Mouse (Mus musculus) hindbrain, embryonic 12.5 days (tissue): ENCODE data around the gene Grn. TPM values are rescaled to one million over a fixed set of nuclear protein-coding genes. Genes with fewer than 3 reads are reported as not detected.
"Not testable (repeated sequence)": the region's sequence is repeated elsewhere in the genome, so short reads cannot be mapped to it uniquely, and the experiment has no call there.

Source experiments
- ATAC-seq: fragments of 200-750 bp; cut with Nextera tagmentation; 2 replicates; pipeline ENCODE4 v1.8.0; 2017; ENCODE audit warnings: moderate TSS enrichment; ENCODE audit not compliant: low FRiP score
- H3K27ac ChIP-seq: fragments of 300-500 bp; sonication (generic); 2 replicates; pipeline ENCODE4 v1.5.1; 2016; ENCODE audit warnings: mild to moderate bottlenecking
- H3K27me3 ChIP-seq: fragments of 300-500 bp; sonication (generic); 2 replicates; pipeline ENCODE4 v1.6.1; 2016; ENCODE audit warnings: mild to moderate bottlenecking
- H3K36me3 ChIP-seq: fragments of 300-500 bp; sonication (generic); 2 replicates; pipeline ENCODE4 v1.6.1; 2016; ENCODE audit warnings: mild to moderate bottlenecking
- H3K4me1 ChIP-seq: fragments of 300-500 bp; sonication (generic); 2 replicates; pipeline ENCODE4 v1.6.1; 2016
- H3K4me2 ChIP-seq: fragments of 300-500 bp; sonication (generic); replicated peaks from 2 replicates; pipeline ENCODE4 v1.6.1; 2016; ENCODE audit warnings: mild to moderate bottlenecking
- H3K4me3 ChIP-seq: fragments of 300-500 bp; sonication (generic); 2 replicates; pipeline ENCODE4 v1.5.1; 2016; ENCODE audit warnings: mild to moderate bottlenecking
- H3K9ac ChIP-seq: fragments of 300-500 bp; sonication (generic); 2 replicates; pipeline ENCODE4 v1.6.1; 2016; ENCODE audit warnings: mild to moderate bottlenecking, moderate library complexity
- H3K9me3 ChIP-seq: fragments of 300-500 bp; sonication (generic); replicated peaks from 2 replicates; pipeline ENCODE4 v1.6.1; 2016; ENCODE audit warnings: mild to moderate bottlenecking
- WGBS: fragments of 180-500 bp; shearing (Covaris S2); methylation state at CpG from one replicate; pipeline ENCODE4 v1.1.7; 2016; 5-methylcytosine and 5-hydroxymethylcytosine counted together
- polyA plus RNA-seq: library from polyadenylated mRNA; unstranded; fragments of >200 nt; fragmentation: Nextera tagmentation; extraction: Ambion mirVana; gene quantifications from 2 replicates; pipeline ENCODE4 v1.2.1, GENCODE M21; 2016

The Grn gene
- polyA plus RNA-seq, 1 experiment from 2014 or later, result 101 TPM

GRCm38 (mm10) chr11:102405544-102406285 is 24.4 kb upstream of the Grn start:
- Histone ChIP-seq H3K4me3 (peak overlapping the region; percentile 58; the same call in 1 of the 2 replicates), H3K36me3 (peaks cover 35% of the 10 kb centered on the region), H3K27ac (no peak overlapping the region), H3K27me3 (peaks cover 7% of the 10 kb centered on the region), H3K4me1 (peaks cover 48% of the 10 kb centered on the region), H3K4me2 (peak overlapping the region; percentile 69), H3K9ac (0 out of 2 replicates have a peak overlapping the region, but pooled peaks have one; percentile 24), H3K9me3 (no peaks in the 10 kb centered on the region)
- no peak for ATAC-seq
- WGBS, result 85% methylated on average over 11 of the region's 11 CpGs

- peaks cover 3% of the 10 kb centered on the region; the same call in 1 of the 2 replicates for H3K27me3 ChIP-seq
- peaks cover 47% of the 10 kb centered on the region for H3K4me1 ChIP-seq
- peak overlapping the region; percentile 58 for H3K4me3 ChIP-seq
- H3K36me3 ChIP-seq, result peaks cover 28% of the 10 kb centered on the region
- H3K27ac ChIP-seq, result peak overlapping the region; percentile 88; the same call in 1 of the 2 replicates
- no peak for ATAC-seq
- 8% methylated on average over 3 of the region's 3 CpGs for WGBS
- H3K9ac ChIP-seq, result peak overlapping the region; percentile 77
- H3K4me2 ChIP-seq, result peak overlapping the region; percentile 69
- H3K9me3 ChIP-seq, result no peaks in the 10 kb centered on the region
Measured at GRCm38 (mm10) chr11:102406401-102406800, 23.7 kb upstream of the Grn start.

GRCm38 (mm10) chr11:102406900-102407833 is 22.9 kb upstream of the Grn start:
- peak; percentile 59 for ATAC-seq
- Histone ChIP-seq H3K9ac (peak overlapping the region; percentile 77), H3K4me1 (peaks cover 39% of the 10 kb centered on the region), H3K27me3 (no peaks in the 10 kb centered on the region), H3K27ac (peak overlapping the region; percentile 88), H3K9me3 (no peaks in the 10 kb centered on the region), H3K4me2 (peak overlapping the region; percentile 69), H3K36me3 (peaks cover 21% of the 10 kb centered on the region), H3K4me3 (peak overlapping the region; percentile 58)
- under 1% methylated on average over 83 of the region's 85 CpGs for WGBS

- 1% methylated on average over 19 of the region's 19 CpGs for WGBS
- Histone ChIP-seq H3K9ac (peak within 1 kb of the TSS; percentile 77), H3K4me2 (peak within 1 kb of the TSS; percentile 69), H3K9me3 (no peaks in the 10 kb centered on the region), H3K27me3 (no peaks in the 10 kb centered on the region), H3K36me3 (peaks cover 14% of the 10 kb centered on the region), H3K4me1 (peaks cover 35% of the 10 kb centered on the region), H3K27ac (peak within 1 kb of the TSS; percentile 88), H3K4me3 (peak within 1 kb of the TSS; percentile 58)
- no peak for ATAC-seq
Measured at GRCm38 (mm10) chr11:102407834-102408215, 22.3 kb upstream of the Grn start, which contains the start of gene Slc25a39. TSS of gene Slc25a39 (minus strand) at chr11:102407946.

- WGBS, result under 1% methylated on average over 32 of the region's 32 CpGs
- H3K36me3 ChIP-seq, result peaks cover 8% of the 10 kb centered on the region; the same call in 1 of the 2 replicates
- peak; percentile 87 for ATAC-seq
- H3K4me1 ChIP-seq, result peaks cover 35% of the 10 kb centered on the region
- no peaks in the 10 kb centered on the region for H3K9me3 ChIP-seq
- peak overlapping the region; percentile 77; the same call in 1 of the 2 replicates for H3K9ac ChIP-seq
- H3K27me3 ChIP-seq, result 0 out of 2 replicates have a peak, but pooled peaks cover 5% of the 10 kb centered on the region
- H3K27ac ChIP-seq, result peak overlapping the region; percentile 88
- H3K4me3 ChIP-seq, result peak overlapping the region; percentile 58
- H3K4me2 ChIP-seq, result peak overlapping the region; percentile 69
Measured at GRCm38 (mm10) chr11:102408344-102408876, 21.7 kb upstream of the Grn start.

- 45% methylated on average over 15 of the region's 15 CpGs for WGBS
- peaks cover 35% of the 10 kb centered on the region for H3K4me1 ChIP-seq
Measured at GRCm38 (mm10) chr11:102408888-102409794, 21.0 kb upstream of the Grn start.

GRCm38 (mm10) chr11:102409795-102410330 is 20.3 kb upstream of the Grn start:
- no peak overlapping the region for H3K4me3 ChIP-seq
- 0 out of 2 replicates have a peak, but pooled peaks cover 5% of the 10 kb centered on the region for H3K27me3 ChIP-seq
- 0 out of 2 replicates have a peak overlapping the region, but pooled peaks have one; percentile 13 for H3K9ac ChIP-seq
- H3K36me3 ChIP-seq, result no peaks in the 10 kb centered on the region
- no peak for ATAC-seq
- no peak overlapping the region for H3K4me2 ChIP-seq
- H3K27ac ChIP-seq, result no peak overlapping the region
- 82% methylated on average over 3 of the region's 3 CpGs for WGBS
- peaks cover 29% of the 10 kb centered on the region for H3K4me1 ChIP-seq
- no peaks in the 10 kb centered on the region for H3K9me3 ChIP-seq

More at GRCm38 (mm10) chr11:102408888-102409794, 21.0 kb upstream of the Grn start:
- H3K9ac ChIP-seq, result no peak overlapping the region
- no peaks in the 10 kb centered on the region for H3K9me3 ChIP-seq
- H3K27ac ChIP-seq, result peak overlapping the region; percentile 62; the same call in 1 of the 2 replicates
- H3K27me3 ChIP-seq, result 0 out of 2 replicates have a peak, but pooled peaks cover 5% of the 10 kb centered on the region
- H3K4me2 ChIP-seq, result peak overlapping the region; percentile 69
- H3K4me3 ChIP-seq, result peak overlapping the region; percentile 58
- ATAC-seq, result no peak
- 0 out of 2 replicates have a peak, but pooled peaks cover 2% of the 10 kb centered on the region for H3K36me3 ChIP-seq

- not testable (repeated sequence) for H3K9ac ChIP-seq, H3K4me2 ChIP-seq, ATAC-seq, H3K27ac ChIP-seq, H3K9me3 ChIP-seq, H3K4me3 ChIP-seq, H3K36me3 ChIP-seq, H3K27me3 ChIP-seq
- peaks cover 24% of the 10 kb centered on the region for H3K4me1 ChIP-seq
- 91% methylated on average over 3 of the region's 3 CpGs for WGBS
Measured at GRCm38 (mm10) chr11:102410345-102410744, 19.8 kb upstream of the Grn start.

- WGBS, result 85% methylated on average over 3 of the region's 3 CpGs
- Histone ChIP-seq H3K4me1 (peaks cover 17% of the 10 kb centered on the region), H3K27ac (no peak overlapping the region), H3K27me3 (0 out of 2 replicates have a peak, but pooled peaks cover 5% of the 10 kb centered on the region), H3K9ac (no peak overlapping the region), H3K36me3 (no peaks in the 10 kb centered on the region), H3K4me2 (no peak overlapping the region), H3K4me3 (no peak overlapping the region), H3K9me3 (no peaks in the 10 kb centered on the region)
- ATAC-seq, result no peak
Measured at GRCm38 (mm10) chr11:102411061-102411460, 19.1 kb upstream of the Grn start.

GRCm38 (mm10) chr11:102411704-102412103 is 18.4 kb upstream of the Grn start:
- Histone ChIP-seq H3K27ac (no peak overlapping the region), H3K4me1 (peaks cover 11% of the 10 kb centered on the region), H3K4me3 (no peak overlapping the region), H3K9me3 (no peaks in the 10 kb centered on the region), H3K27me3 (0 out of 2 replicates have a peak, but pooled peaks cover 5% of the 10 kb centered on the region), H3K9ac (no peak overlapping the region), H3K4me2 (no peak overlapping the region), H3K36me3 (no peaks in the 10 kb centered on the region)
- ATAC-seq, result no peak
- 9% methylated on average over 11 of the region's 11 CpGs for WGBS

- ATAC-seq, result no peak
- WGBS, result 78% methylated on average over 8 of the region's 8 CpGs
- H3K4me1 ChIP-seq, result peaks cover 2% of the 10 kb centered on the region
- 0 out of 2 replicates have a peak, but pooled peaks cover 5% of the 10 kb centered on the region for H3K27me3 ChIP-seq
- no peak overlapping the region for H3K4me3 ChIP-seq
- H3K4me2 ChIP-seq, result no peak overlapping the region
- no peaks in the 10 kb centered on the region for H3K36me3 ChIP-seq
- no peak overlapping the region for H3K9ac ChIP-seq
- H3K9me3 ChIP-seq, result no peaks in the 10 kb centered on the region
- no peak overlapping the region for H3K27ac ChIP-seq
Measured at GRCm38 (mm10) chr11:102413059-102413458, 17.1 kb upstream of the Grn start.
